Mouse (Mus musculus): ENCODE measurements at regions not wholly inside any gene's neighbourhood (a gene's known extent, or its start where the extent isn't known, plus 50 kb on each side); places are given as distances from the start of the nearest gene placed in this dataset.

DNA sequence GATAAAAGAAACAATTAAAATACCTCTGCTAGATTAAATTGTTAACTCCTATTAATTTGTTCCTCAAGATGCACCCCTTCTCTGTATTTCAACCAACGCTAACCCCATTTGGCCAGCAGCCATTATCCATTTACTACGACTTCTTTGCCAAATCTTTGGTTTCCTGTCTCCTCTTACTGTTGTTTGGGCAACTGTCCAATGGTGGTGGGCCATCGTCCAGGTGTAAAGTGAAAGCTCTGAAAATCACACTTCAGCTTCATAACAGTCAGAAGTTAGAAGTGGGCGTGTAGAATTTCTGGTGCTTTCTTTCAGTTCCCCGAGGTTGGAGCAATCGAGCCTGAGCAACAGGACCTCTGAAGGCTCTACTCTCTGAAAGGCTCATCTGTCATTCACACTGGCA lies 66.8 kb upstream of the Zbtb20 start:
- intact Hi-C loops (cut with DNase I): no loop called here
- DNase-seq: no peak

DNA sequence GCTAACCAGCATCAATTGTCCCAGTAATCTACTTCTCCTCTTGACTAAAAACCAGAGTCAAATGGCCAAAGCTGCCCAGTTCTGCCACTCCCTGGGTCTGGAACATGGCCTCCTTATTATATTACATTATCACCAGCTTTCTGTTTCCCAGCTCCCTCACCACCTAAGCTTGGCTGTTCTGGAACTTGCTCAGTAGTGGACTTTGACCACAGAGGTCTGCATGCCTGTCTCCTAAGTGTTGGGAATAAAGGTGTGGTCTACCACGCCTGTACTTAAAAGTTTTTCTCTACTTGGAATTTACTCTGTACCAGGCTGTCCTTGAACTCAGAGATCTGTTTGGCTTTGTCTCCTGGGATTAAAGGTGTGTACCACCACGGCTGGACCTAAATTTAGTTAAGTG lies 68.1 kb upstream of the Zbtb20 start:
- DNase-seq: no peak
- intact Hi-C loops (cut with DNase I): no loop called here

DNA sequence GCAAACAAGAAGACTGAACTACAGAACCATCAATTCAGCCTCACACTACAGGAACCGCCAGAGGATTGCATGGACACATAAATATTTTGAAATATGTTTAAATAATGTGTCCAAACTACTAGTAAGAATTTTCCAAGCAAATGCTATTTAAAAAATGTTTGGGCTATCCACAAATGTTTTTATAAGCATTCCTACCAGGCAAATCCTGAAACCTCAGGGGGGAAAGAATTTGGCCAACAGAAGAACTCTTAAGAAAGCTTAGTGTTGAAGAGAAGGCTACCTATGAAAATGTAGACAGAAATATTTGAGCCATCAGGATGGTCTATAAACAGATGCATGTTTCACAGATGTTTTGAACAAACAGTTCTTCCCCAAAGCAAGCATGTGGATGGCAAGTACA lies 72.1 kb upstream of the Zbtb20 start:
- intact Hi-C loops (cut with DNase I): no loop called here
- no peak for DNase-seq

DNA sequence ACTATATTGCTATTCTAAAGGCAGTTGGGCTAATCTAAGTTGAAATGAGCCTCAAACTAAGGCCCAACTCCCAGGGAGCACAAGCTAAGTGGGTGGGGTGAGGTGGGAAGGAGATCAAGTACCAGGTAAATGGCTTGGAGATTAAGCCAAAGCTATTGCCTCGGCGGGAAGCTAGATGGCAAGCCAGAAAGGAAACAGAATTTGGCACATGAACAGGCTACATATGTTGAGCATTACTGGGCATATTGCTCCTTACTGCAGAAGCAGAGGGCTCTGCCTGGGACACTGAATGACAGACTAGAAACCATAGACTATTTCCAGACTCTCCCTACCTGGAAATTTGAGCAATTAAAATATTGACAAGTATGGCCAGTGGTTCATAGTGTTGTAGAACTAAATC lies 83.1 kb upstream of the Zbtb20 start:
- DNase-seq: no peak
- intact Hi-C loops (cut with DNase I): no loop called here

DNA sequence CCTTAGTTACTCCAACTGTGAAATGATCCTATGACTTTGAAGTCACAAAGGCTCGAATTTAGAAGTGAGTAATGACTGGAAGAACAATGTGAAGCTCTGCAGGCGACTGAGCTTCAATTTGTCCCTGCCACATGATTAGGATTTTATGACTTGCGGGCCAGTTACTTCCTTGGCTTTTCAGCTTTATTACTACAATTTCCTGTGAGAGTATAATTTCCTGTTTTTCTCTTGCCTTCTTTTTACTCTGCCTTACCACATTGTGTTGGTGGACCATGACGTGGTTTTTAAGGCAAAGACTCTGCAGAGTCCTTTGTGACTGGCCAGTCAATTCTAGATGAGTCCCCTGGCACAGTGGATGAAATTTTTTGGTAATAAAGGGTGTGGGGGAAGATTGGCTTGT lies 91.0 kb upstream of the Zbtb20 start:
- DNase-seq: no peak
- intact Hi-C loops (cut with DNase I): loop anchor here (5.0 to 10.0 kb wide), 2 partner anchors 507 to 600 kb away; no protein-coding TSS in a partner anchor

DNA sequence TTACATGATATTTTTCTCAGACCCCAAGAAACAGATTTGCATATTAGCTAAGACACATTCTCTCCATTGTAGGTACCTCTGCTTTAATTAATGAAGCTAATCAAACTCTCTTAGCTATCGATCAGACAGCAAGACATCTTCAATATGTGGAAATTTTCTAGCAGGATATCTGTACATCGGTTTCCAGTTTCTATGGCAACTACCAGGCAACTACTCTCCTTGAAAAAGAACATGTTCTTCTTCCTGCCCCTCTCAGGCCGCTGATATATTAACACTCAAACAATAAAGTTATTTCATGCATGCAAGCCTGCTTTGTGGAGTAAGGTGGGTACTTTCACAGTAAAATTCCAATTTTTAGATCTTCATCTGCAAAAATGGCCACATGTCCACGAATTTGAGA lies 91.7 kb upstream of the Zbtb20 start:
- no peak for DNase-seq
- intact Hi-C loops (cut with DNase I): loop anchor here (5.0 to 10.0 kb wide), 2 partner anchors 507 to 599 kb away; no protein-coding TSS in a partner anchor

DNA sequence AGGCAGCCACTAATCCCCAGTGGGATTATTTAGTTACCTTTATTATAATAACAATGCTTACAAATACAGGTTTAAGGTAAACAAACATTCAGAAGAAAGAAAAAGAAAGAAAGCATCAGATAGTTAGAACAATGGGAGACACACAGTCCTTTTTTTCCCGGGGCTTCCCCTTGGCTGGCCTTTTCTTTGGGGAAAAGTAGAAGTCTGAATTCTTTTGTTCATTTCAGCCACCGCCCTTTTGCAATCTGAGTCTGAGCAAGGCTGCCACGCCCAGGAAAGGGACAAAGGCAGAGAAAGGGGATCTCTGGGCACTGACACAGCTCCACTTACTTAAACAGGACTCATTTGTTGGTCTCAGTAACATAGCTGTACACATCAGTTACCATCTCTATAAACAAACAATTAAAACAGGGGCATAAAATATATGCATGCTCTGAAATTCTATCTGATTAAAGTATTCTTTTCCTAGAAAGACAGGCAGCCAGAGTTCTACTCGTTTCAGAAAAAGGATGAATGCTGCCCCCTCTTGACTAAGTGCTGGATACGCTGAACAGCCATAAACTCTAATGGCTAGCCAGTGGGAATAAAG lies 93.5 kb upstream of the Zbtb20 start:
- no peak for DNase-seq
- intact Hi-C loops (cut with DNase I): loop anchor here (5.0 to 10.0 kb wide), 2 partner anchors 505 to 597 kb away; no protein-coding TSS in a partner anchor

DNA sequence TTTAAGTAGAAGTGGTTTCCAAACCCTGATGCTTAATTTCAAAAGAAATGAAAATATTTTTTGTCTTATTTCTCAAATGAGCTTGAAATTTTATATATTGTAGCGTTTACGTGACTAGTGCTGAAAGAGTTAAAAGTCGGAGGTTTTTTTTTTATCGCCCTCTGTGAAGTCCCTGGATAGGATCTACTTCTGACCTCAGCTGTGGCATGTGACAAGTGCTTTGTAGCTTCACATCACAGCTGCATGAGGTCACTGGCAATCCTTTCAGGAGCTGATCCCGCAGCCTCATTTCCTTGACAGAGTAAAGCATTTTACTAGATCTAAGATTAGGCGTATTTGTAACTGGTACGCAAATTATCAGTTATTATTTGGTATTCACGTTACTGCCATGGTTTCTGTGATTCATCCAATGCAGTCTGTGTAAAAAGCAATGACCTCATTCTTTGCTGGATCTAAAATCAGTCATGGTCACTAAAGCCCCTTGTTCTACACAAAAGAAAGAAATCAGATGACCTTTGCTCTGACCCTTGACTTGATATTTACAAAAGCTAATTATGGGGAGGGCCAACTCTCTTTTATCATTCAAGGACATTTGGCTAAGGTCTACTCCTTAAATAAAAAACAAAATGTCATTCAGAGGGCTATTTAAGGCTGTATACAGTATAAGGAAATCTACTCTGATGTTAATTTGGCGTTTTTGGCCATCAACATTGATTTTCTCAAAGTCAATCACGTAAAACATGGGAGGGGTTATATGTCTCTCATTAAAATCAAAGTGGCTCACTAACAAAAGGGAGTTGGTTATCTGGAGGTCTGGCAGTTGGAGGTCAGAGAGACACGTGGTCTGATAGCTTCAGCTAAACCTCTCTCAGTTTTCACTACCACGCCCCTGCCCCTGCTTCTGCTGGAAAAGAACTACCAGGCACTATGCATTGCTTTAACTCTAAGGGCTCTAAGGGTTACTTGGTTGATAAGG lies 94.3 kb upstream of the Zbtb20 start:
- intact Hi-C loops (cut with DNase I): loop anchor here (5.0 to 10.0 kb wide), 2 partner anchors 504 to 597 kb away; no protein-coding TSS in a partner anchor
- no peak for DNase-seq

DNA sequence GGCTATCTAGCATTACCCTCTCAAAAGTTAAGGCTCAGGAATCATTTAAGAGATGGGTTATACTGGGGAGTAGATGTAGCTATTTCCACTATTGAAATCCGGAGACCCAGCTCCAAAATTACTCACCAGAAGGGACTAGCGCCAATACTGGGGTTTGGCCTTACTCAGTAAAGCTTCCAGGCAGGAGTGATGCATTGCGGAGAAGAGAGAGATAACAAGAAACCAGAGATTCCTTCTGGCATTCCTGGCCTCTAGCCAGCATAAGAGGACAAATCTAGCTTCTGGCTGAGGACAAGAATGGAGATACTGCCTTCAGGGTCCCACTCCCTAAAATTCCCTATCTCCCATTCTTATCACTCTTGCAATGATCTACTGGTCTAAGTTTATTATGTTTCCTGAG lies 95.7 kb upstream of the Zbtb20 start:
- intact Hi-C loops (cut with DNase I): loop anchor here (5.0 to 10.0 kb wide), 2 partner anchors 503 to 595 kb away; no protein-coding TSS in a partner anchor

DNA sequence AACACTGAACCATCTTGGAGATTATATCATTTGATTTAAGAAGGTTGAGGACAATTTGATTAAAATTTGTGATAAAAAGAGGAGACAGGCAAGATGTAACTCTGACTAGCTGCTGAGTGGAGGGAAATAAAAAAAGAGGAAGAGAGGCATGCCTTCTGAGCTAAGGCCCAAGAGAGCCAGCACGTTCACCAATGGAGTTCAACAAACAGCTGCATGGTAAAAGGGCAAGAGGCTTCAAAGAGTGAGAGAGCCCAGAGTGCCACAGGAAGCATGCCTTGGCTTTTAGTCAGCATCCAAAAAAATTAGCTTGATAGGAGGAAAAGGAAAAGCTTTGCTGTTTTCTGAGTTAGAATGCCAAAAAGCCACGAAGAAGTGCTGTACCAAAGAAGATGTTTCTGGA lies 103.0 kb upstream of the Zbtb20 start:
- intact Hi-C loops (cut with DNase I): no loop called here
- DNase-seq: no peak

More for the DNA sequence above, 95.7 kb upstream of the Zbtb20 start:
- DNase-seq: no peak

DNA sequence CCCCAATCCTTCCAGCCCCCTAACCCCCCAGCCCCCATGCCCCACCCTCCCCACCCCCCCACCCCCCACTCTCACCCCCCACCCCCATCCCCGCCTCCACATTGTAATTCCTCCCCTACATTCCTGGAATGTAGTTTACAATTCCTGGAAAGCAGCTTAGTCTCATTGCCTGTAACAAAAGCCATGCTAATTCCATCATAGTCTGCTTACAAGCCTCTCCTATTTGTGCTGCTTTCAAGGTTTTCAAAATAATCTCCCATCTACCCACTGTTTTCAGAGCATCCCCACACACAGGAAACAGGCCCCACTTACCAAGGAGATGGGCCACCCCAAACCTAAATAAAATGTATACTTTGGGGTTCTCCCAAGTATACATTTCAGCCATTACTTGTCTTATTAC lies 105.5 kb upstream of the Zbtb20 start:
- intact Hi-C loops (cut with DNase I): no loop called here
- DNase-seq: no peak

DNA sequence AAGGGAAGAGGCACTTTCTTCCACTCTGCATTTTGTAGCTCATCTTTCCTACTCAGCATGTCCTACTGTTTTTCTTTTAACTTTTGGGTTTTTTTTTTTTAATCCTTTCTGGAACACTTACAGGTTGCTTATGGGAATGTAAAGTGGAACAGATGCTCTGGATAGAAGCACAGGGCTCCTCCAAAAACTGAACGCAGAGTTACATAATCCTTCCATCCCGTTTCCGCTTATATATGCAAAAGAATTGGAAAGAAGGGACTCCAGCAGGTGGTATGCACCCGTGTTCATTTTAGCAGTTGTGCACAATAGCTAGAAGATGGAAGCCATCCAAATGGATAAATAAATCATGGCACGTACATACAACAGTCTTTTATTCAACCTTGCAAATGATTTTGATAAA lies 127.0 kb upstream of the Zbtb20 start:
- intact Hi-C loops (cut with DNase I): no loop called here
- DNase-seq: no peak

DNA sequence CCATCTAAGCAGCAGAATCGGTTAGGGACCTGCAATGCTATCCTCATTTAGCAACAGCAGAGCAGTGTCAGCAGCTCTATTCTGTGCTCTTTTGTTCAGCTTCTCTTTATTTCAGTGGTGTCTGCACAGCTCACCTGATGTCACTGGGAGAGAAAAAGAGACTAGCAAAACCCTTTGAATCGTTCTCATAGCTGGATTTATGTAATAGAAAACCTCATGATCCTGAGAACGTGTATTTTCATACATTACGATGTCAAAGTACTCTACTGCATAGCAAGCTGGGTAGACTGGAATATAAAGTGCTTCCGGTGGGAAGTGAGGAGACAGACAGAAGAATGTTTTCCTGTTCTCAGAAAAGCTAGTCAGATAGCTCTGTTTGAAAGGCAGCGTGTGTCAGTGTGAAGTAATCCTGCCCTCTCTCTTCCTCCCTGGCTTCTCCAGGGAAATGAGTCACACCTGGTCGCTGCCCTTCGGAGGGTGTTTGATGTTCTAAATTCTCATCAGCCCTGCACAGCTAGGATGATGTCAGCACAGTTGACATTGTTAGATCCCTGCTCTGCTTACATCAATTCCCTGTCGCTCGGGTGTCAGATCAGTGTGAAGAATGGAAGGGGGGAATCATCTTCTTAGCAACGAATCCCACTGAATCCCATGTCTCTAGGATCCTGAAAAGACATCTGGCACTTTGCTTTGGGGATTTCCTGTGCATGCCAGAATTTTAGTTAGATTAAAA lies 129.6 kb upstream of the Zbtb20 start:
- intact Hi-C loops (cut with DNase I): no loop called here
- DNase-seq: no peak

DNA sequence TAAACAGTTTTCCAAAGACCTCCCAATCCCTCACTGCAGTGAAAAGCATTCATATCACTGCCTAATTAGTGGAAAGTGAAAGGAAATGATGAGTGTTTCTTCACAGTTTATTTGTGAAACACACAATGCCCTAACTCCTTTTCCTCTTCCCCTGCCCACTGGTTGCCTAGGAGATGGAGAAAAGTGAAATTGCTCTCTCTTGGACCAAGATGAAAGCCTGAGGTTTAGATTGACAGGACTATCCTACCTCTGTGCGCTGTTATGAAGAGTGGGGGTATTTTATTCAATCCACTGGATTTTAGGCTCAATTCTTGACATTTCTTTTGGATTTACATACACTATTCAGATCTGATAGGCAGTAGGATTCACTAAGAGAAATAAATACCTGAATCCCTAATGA lies 132.1 kb upstream of the Zbtb20 start:
- intact Hi-C loops (cut with DNase I): no loop called here

DNA sequence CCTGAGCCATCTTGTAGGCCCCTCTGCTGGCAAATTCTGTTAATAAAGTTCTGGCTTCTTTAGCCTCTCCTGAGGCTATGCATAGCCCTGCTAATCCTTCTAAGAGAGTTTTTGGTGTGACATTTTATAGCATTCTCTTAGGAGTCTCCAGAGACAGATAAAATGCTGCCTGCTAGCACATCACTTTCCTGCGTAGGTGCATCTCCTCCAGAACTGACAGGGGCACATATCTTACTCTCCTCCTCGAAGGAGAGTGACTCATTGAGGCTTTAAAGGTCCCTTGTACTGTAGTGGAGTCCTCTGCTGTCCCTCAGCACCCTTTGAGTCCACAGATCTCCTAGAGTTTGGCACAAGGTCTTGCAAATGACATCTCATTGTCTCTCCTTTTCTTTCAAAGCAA lies 132.6 kb upstream of the Zbtb20 start:
- intact Hi-C loops (cut with DNase I): no loop called here

More for the DNA sequence above, 132.1 kb upstream of the Zbtb20 start:
- DNase-seq: no peak

DNA sequence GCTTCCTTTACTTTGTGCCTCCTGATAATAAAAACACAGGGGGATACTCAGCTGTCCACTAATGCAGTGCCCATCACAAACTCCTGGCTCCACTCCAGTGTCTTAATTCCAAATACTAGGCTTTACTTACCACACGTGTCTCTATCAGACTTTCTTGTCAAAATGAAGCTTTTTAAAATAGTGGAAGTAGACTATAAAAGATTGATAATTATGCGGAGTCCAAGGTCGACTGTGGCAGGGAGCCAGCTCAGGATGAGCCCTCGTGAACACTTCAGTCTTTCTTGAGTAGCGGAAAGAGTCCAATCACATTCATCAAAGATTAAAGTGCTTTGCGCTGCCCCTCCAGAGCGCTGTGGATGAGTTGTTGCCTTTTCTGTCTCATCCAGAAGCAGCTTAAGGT lies 147.9 kb upstream of the Zbtb20 start:
- no peak for DNase-seq
- intact Hi-C loops (cut with DNase I): no loop called here

More for the DNA sequence above, 132.6 kb upstream of the Zbtb20 start:
- DNase-seq: no peak

DNA sequence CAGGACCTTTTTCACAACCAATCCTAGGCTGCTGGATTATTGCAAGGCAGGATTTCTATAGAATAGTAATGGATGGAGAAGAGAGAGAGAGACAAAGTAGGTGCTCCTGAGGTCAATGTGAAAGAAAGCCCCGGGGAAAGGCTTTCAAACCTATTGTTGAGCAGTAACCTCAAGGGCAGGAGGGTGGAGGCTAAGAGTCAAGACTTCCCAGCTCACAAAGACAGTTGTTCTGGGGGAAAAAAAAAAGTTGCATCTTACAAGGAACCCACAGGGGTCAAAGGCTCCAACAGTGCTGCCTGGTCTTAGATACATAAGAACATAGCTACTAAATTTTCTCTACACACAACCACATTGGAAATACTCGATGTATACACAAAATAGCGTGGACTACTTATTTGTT lies 155.8 kb upstream of the Zbtb20 start:
- DNase-seq: no peak
- intact Hi-C loops (cut with DNase I): no loop called here

DNA sequence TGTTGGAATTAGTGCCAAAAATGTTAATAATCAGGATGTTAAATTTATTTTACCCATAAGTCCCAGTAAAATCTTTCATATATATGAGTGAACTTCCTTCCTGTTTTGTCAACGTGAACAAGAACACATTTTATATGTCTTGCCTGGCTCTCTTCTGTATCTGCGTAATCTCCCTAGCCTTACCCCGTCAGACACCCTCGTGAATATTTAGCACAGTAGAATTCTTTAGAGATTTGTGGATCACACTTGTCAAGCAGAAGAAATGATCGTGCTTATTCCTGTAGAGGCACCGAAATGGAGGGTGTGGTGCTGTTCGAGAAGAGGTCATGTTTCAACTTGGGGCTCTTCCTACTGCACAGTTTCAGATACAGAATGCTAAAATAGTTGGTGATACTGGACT lies 157.2 kb upstream of the Zbtb20 start:
- no peak for DNase-seq
- intact Hi-C loops (cut with DNase I): no loop called here

DNA sequence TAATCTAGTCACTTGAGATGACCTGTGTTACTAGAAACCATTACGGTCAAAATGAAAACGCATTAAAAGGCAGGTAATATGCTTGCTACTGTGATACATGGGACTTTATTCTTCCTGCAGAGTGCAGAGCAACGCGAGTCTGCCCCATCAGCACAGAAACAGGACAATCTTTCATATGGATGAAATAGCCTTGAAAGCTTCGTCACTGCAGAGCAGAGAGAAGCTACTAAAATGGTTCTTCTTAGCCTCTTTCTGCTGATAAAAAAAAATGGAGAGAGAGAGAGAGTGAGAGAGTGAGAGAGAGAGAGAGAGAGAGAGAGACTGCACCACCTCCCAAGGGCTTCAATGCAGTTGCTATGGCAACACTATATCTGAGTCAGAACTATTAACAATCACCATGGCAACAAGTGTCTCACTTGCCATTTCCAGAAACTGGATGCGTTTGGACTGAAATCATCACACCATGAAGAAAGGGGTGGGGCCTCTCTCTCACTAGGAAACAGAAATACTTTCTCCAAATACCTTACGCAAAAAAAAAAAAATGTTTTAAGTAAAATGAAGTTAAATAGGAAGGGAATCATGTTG lies 157.8 kb upstream of the Zbtb20 start:
- intact Hi-C loops (cut with DNase I): no loop called here
- no peak for DNase-seq

DNA sequence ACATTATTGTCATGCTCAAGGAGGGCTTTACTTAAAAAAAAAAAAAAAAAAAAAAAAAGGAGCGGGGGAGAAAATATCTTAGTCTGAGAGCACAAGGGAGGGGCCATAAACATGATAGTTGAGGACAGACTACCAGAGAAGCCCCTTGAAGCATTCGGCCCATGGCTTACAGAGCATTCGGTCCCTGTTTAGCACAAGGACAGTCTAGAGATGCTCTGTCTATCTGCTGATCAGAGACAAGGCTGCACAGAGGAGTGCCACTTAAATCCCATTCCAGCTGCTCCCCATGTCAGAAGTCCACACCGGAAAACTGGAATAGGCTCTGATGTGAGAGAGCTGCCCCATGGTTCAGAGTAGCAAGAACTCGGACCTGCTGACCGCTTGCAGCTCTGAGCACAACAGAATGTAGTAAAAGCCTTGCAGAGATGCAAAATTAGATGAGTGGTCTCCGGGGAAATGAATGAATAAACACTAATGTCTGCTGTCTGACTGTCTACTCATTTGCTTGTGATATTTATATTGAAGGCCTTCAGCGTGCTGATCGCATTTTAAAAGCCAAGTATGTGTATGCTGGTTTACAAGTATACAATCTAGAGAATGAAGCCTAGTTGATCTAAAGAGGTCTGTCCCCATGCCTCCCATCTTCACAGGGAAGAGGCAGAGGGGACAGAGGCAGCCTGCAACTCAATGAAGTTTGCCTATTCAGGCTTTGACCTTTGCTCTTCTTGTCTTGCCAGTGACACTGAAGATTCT lies 158.4 kb upstream of the Zbtb20 start:
- no peak for DNase-seq
- intact Hi-C loops (cut with DNase I): no loop called here
